Mouse (Mus musculus) cerebellum, adult 11 months (tissue): ENCODE measurements at regions not wholly inside any gene's neighbourhood (a gene's known extent, or its start where the extent isn't known, plus 50 kb on each side); places are given as distances from the start of the nearest gene placed in this dataset.

Source experiments
- DNase-seq: peaks from one replicate; pipeline ENCODE4 v3.0.0; 2022

DNA sequence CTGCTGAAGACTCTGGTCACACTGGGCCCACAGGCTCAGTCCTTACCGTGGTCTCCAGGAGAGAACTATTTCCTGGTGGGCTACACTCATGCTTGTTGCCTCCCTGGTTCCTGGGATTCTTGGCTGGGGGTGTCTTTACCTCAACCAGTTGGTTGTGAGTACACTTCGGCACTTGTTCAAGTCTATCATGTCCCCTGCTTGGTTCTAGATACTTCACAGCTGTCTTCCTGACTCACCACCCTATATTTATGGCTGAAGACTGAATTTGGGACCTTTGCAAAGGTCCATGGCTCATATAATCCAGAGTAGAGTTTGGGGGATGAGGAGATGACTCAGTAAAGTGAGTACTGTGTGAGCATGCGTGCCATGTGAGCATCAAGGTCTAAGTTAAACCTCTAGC is 245.0 kb upstream of the Habp2 start:
- no peak for DNase-seq

DNA sequence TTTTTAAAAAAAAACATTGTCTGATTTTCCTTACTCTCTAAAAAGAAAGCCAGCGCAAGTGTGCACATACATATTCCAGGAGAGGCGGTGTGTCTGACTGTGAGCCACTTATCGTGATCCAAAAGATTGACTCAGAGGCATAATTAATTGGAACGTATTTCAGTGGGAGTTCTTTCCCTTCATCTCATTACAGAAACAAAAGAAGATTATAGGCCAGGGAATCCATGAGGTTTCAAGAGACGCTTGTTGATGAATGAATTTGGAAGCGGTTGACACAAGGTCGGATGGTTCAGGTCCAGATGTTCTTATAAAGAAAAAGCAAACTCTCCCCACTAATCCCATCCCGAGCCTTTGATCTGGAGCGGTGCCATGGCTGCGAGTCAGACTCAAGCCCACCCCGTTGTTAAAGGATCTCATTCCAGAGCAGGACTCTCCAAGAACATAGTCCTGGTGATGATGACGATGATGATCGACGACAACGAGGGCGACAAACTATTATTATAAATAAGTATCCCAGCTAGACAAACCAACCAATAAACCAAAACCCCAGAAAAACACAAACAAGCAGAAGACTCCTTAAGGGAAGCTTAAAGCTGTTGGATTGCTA is 240.1 kb upstream of the Habp2 start:
- DNase-seq: no peak

DNA sequence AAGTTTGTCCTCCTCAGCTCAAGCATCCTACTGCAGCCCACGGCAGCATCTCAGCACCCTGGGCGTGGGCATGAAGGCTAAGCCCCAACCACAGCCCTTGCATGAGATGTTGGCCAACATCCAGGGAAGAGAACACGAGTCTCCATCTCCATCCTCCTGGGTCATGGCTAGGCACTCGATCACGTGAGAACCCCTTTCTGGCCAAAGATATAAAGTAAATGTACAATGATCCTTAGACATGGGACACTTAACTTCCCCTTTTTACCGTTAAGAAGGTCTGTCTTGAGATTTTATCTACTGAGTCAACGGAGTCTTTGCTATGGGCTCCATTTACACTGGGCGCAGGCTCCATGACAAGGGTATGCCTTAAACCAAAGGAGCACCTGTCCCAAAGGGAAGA is 232.8 kb upstream of the Habp2 start:
- no peak for DNase-seq

DNA sequence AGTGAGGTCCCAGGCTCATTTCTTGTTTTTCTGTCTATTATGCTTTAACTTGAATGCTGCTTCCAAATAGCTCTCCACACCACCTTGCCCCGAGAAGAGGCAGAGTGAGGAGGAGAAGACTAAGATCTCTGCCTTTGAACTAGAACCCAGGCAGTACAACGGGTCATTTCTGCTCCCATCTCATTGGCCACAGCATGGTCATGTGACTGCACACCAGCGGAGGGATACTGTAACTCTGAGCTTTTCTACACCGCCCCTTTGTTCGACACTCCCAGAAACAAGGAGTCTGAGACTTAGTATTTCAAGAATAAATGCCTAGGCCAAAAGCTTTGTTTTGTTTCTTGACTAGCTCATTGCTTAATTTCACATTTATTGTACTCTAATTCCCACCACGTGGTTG is 230.5 kb upstream of the Habp2 start:
- no peak for DNase-seq

- DNase-seq: no peak
Observed at GRCm38 (mm10) chr19:56061882-56062540, 224.9 kb upstream of the Habp2 start.

DNA sequence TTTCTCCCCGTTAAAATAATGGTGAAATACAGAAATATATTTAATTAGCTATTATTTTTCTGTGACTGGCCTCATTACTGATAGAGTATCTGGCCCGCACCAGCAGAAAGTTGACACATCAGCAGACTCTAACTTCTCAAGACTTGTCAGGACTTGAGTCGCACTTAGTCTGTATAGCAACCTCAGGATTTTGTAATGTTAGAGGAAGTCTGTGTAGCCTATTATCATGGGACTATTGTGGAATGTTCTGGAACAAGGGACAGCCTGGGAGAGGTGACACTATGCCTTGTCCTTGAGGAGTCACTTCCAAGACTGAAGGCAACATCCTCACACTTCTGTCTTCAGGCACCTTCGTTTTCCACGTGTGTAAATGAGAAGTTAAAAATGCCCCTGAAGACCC is 223.8 kb upstream of the Habp2 start:
- DNase-seq: no peak

DNA sequence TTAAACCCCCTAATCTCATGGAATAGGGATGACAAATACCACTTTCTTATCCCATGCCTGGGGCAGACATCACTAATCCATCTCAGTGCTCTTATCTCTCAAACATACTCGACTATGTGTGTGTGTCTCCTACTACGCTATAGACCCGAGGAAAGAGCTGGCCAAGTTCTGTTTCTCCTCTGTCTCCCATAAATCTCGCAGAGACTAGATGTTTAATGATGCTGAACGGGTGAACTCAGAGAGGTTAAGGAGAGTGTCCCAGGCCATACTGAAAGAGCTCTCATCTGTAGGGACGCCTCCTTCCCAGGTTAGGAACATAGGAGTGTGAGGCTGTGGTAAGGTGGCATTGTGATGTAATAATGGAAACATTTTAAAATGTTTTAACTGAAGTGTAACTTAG is 221.2 kb upstream of the Habp2 start:
- DNase-seq: no peak

DNA sequence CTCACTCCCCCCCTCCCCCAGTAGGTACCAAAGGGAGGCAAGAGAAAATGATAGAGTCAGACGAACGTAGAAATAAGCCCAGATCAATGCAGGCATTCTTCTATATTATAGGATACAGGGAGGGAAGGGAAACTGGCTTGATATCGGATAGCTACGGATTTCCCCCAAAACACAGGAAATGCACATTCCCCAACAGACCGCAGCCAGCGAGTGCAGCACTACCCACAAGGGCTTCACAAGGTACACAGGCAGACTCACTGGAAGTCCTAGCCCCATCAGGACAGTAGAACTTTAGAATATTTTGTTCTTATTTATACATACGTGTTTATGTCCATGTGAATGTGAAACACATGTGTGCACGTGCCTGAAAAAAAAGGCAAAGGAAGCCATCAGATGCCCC is 218.8 kb upstream of the Habp2 start:
- no peak for DNase-seq

DNA sequence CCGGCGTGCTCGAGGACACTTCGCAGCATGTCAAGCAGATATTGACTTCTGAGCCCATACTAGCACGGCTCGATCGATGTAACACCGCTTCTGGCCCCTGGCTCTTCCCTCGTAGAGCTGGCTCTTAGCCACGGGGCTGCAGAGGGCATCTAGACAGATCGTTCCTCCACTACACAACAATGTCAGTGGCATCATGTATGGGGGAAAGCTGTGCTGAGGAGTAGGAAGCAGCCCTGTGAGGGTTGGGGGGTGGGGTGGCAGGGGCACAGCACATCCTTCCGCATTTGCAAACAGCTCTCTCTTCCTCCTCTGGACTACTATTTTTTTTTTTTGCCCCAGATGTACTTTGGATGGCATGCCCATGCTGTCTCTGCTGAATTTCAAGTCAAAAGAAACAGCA is 218.1 kb upstream of the Habp2 start:
- no peak for DNase-seq

DNA sequence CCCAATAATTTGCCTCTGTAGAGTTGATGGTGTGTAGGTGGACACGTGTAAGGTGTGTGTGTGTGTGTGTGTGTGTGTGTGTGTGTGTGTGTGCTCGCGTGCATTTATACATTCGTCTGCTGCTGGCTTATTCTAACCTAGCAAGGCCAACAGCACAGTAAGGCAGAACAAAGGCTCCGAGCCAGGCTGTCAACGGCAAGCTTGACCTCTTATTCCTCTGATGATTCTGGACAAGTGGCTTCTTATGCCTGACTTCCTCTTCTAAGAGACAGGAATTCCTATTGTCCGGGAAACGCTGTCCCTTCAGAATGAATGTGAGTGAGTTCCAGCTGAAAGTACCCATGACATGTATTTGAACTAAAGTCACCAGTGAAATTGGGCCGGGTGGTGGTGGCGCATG is 217.7 kb upstream of the Habp2 start:
- no peak for DNase-seq

GRCm38 (mm10) chr19:56071340-56071739 is 215.6 kb upstream of the Habp2 start:
- no peak for DNase-seq

- no peak for DNase-seq
Observed at GRCm38 (mm10) chr19:56076128-56076527, 210.8 kb upstream of the Habp2 start.

DNA sequence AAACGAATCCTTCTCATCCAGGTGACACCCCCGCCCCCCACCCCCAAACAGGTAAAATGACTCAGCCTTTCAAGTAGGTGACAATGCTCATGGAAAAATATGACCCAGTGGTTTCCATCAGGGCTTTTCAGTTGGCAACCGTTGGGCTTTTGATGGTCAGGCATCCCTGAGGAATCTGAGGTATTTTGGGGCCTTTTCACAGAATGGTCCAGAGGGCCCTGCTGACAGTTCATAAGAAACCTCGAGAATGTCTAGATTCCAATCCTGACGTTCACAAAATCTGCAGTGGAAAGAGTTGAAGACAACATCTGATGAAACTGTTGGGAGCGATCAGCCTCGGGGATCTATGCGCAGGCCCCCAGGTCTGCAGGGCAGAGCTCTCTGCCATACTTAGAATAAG is 209.4 kb upstream of the Habp2 start:
- DNase-seq: no peak

DNA sequence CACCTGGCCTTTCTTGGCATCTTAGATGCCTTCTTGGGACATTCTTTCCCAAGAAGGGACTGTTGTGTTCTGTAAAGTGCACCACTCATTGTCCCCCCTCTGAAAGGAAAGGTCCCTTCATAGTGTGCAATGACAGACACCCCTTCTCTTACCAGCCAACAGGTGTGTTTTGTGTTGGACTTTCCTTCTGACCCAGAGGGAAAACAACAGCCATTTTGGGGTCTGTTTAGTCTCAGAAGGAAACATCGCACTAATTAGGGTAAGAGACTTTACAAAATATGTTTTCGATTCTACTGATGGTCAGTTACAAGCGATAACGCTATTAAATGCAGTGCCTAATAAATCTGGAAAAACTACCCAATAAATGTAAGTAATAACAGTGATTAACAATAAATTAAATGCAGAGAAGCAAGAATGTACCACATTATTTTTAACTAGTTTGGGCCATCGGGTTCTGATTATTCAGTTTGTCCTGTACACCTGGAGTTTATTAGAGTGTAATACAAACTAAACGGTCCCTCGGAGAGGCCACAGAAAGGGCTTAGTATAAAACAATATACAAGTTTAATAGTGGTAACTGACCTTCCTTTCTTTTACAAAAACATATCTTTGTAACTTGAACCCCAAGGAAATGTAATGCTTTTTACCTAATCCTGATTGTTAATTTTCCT is 200.4 kb upstream of the Habp2 start:
- no peak for DNase-seq

- DNase-seq: no peak
Observed at GRCm38 (mm10) chr19:56087127-56087526, 199.8 kb upstream of the Habp2 start.

DNA sequence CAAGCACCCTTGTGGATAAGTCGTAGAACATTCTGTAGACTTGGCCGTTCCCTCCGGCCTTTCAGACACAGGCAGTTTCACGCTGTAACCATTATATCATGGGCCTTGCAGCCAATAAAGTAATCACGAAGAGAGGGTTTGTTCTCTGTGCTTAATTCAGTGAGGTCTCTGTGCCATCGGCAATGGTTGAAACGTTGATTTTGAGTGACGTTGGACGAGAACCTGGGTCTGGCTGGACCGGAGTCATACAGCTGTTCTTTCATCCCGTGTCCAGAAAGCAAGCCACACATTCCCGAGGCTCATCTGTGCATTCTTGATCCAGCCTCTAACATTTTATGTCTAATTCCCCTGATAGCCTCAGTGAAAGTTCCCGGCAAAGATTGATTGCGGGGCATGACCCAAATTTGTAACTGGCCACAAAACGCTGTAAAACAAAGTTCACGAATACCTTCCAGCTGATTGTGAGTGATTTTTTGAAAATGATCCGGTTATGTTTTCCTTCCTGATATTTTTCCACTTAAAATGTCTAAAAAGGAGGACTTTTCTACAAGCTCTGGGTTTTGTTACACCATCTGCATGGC is 197.1 kb upstream of the Habp2 start:
- no peak for DNase-seq

DNA sequence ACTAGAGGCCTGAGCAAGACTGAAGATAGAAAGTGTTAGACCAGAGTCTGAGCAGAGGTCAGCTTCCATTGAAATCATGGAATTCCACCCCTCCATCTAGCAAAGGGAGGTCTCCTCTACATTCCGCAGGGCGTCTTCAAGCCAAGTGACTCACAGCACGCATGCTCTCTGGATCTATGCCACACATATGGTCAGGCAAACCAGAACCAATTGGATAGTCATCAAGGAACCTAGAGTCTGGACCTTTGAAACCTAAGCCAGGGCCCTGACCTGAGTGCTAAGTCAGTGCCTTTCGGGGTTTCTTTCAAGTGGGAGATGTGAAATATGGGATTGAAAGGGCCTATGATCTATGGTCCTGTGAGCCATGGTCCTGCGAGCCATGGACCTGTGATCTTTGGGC is 195.4 kb upstream of the Habp2 start:
- no peak for DNase-seq

DNA sequence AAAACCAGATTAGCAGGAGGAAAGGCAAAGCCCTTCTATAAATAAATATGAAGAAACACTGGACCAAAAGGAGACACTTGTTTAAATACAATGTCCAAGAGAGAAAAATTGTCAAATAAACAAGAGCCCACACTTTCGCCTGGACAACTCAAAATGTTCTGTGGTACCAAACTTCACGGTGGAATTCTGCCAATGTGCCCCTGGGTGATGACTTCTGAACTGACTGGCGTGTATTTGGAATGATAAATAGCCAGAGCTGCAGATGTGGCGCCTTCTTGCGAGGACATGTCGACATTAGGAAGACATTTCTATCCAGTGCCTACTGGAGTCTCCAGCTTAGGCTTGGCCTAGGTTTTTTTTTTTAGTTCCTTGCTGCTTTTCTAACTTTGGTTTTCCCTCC is 191.1 kb upstream of the Habp2 start:
- DNase-seq: no peak

DNA sequence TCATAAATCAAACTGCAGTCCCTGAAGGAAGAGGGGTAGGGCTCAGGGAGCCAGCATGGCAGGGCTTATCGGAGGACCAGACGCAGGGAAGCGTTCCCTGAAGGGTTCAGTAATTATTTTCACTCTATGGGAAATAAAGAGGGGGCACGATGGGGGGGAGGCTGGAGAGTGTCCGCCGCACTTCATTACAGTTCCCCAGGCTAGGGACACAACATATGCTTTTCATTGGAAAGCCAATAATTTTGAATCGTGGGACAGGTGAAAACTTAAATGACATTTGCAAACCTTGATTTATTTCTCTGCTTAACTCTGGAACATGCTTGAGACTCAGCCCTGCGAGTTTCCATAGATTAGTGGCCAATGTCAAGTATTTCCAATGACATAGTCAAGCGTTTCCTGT is 187.2 kb upstream of the Habp2 start:
- DNase-seq: no peak

GRCm38 (mm10) chr19:56100131-56100872 is 186.6 kb upstream of the Habp2 start:
- no peak for DNase-seq

GRCm38 (mm10) chr19:56102454-56103080 is 184.4 kb upstream of the Habp2 start:
- no peak for DNase-seq

DNA sequence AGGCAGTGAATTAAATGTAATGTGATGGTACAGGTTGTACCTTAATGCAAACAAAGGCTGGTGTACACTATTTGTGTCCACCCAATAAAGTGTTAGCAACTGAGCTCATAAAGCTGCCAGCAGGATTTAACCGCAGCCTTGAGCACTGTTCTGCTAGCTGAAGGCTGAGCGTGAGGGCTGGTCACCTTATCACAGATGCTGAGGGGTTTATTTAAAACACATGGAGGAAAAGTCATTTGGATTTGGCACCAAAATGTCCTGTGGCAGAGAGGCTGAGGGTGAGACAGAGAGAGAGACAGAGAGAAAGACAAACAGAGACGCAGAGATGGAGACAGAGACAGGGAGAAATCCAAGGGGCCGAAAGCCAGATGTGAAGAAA is 181.9 kb upstream of the Habp2 start:
- DNase-seq: no peak

GRCm38 (mm10) chr19:56105452-56106091 is 181.4 kb upstream of the Habp2 start:
- DNase-seq: no peak
